Mouse (Mus musculus) embryonic facial prominence, embryonic 14.5 days (tissue): ENCODE data around the gene Rex1bd. TPM values are rescaled to one million over a fixed set of nuclear protein-coding genes. Genes with fewer than 3 reads are reported as not detected.

ENCODE experiments used
- ATAC-seq: fragments of 200-750 bp; cut with Nextera tagmentation; 2 replicates; pipeline ENCODE4 v1.8.0; 2017; ENCODE audit warnings: low read depth, moderate number of reproducible peaks, moderate TSS enrichment
- DNase-seq: peaks from one replicate; pipeline ENCODE4 v3.0.0-alpha.2; 2015; ENCODE audit warnings: low spot score
- H3K27ac ChIP-seq: fragments of 300-500 bp; sonication (generic); replicated peaks from 2 replicates; pipeline ENCODE4 v1.5.1; 2014; ENCODE audit warnings: low read depth, mild to moderate bottlenecking, low read length, moderate library complexity
- H3K27me3 ChIP-seq: fragments of 300-500 bp; sonication (generic); replicated peaks from 2 replicates; pipeline ENCODE4 v1.6.1; 2014; ENCODE audit warnings: low read length; ENCODE audit not compliant: control insufficient read depth, insufficient read depth
- H3K36me3 ChIP-seq: fragments of 300-500 bp; sonication (generic); 2 replicates; pipeline ENCODE4 v1.6.1; 2014; ENCODE audit warnings: low read length, mixed read lengths; ENCODE audit not compliant: control insufficient read depth, insufficient read depth
- H3K4me1 ChIP-seq: fragments of 300-500 bp; sonication (generic); 2 replicates; pipeline ENCODE4 v1.6.1; 2014; ENCODE audit warnings: antibody characterized with exemption, low read length; ENCODE audit not compliant: control insufficient read depth, insufficient read depth
- H3K4me2 ChIP-seq: fragments of 300-500 bp; sonication (generic); 2 replicates; pipeline ENCODE4 v1.6.1; 2014; ENCODE audit warnings: low read depth, mild to moderate bottlenecking, low read length, moderate library complexity, mixed read lengths
- H3K4me3 ChIP-seq: fragments of 300-500 bp; sonication (generic); 2 replicates; pipeline ENCODE4 v1.5.1; 2014; ENCODE audit warnings: low read depth, mild to moderate bottlenecking, low read length
- H3K9ac ChIP-seq: fragments of 300-500 bp; sonication (generic); 2 replicates; pipeline ENCODE4 v1.6.1; 2014; ENCODE audit warnings: low read depth, mild to moderate bottlenecking, low read length, moderate library complexity, mixed read lengths
- H3K9me3 ChIP-seq: fragments of 300-500 bp; sonication (generic); 2 replicates; pipeline ENCODE4 v1.6.1; 2016; ENCODE audit warnings: low read length; ENCODE audit not compliant: control insufficient read depth
- WGBS: fragments of 180-500 bp; shearing (Covaris S2); extraction: QIAGEN DNeasy Blood & Tissue Kit; methylation state at CpG from one replicate; pipeline ENCODE4 v1.1.7; 2014; 5-methylcytosine and 5-hydroxymethylcytosine counted together
- polyA plus RNA-seq: library from polyadenylated mRNA; unstranded; fragments of >200 nt; fragmentation: Nextera tagmentation; extraction: Ambion mirVana; gene quantifications from 2 replicates; pipeline ENCODE4 v1.2.1, GENCODE M21; 2014

Gene Rex1bd
- polyA plus RNA-seq, 1 experiment from 2014 or later, result 148 TPM

GRCm38 (mm10) chr8:70501820-70502529, 4.6 kb downstream of the Rex1bd start:
- H3K27ac ChIP-seq, result no peak overlapping the region
- H3K27me3 ChIP-seq, result peaks cover 37% of the 10 kb centered on the region
- H3K4me3 ChIP-seq, result no peak overlapping the region
- peaks cover 10% of the 10 kb centered on the region for H3K36me3 ChIP-seq
- no peaks in the 10 kb centered on the region for H3K9me3 ChIP-seq
- 0 out of 2 replicates have a peak overlapping the region, but pooled peaks have one; percentile 20 for H3K9ac ChIP-seq
- ATAC-seq (no peak), DNase-seq (peak; percentile 58)
- 26% methylated on average over 12 of the region's 23 CpGs for WGBS
- peak overlapping the region; percentile 8; the same call in 1 of the 2 replicates for H3K4me2 ChIP-seq
- peaks cover 41% of the 10 kb centered on the region for H3K4me1 ChIP-seq

- DNase-seq, result peak; percentile 53
- no peak for ATAC-seq
- Histone ChIP-seq H3K36me3 (peaks cover 10% of the 10 kb centered on the region), H3K4me1 (peaks cover 40% of the 10 kb centered on the region), H3K27ac (no peak overlapping the region), H3K4me2 (peak overlapping the region; percentile 31), H3K9ac (no peak overlapping the region), H3K9me3 (no peaks in the 10 kb centered on the region), H3K4me3 (no peak overlapping the region; the same call in 1 of the 2 replicates), H3K27me3 (peaks cover 41% of the 10 kb centered on the region)
- WGBS, result 15% methylated on average over 35 of the region's 39 CpGs
These were observed 5.9 kb downstream of the Rex1bd start for GRCm38 (mm10) chr8:70500386-70501301.

GRCm38 (mm10) chr8:70495771-70496062, 10.8 kb downstream of the Rex1bd start:
- Histone ChIP-seq H3K27me3 (peaks cover 63% of the 10 kb centered on the region), H3K27ac (no peak overlapping the region), H3K9ac (peak overlapping the region; percentile 71), H3K9me3 (no peaks in the 10 kb centered on the region), H3K36me3 (no peaks in the 10 kb centered on the region), H3K4me2 (peak overlapping the region; percentile 81), H3K4me1 (peaks cover 36% of the 10 kb centered on the region), H3K4me3 (peak overlapping the region; percentile 56)
- DNase-seq, result no peak
- ATAC-seq, result no peak
- WGBS, result 8% methylated on average over 9 of the region's 12 CpGs

- no peak for DNase-seq
- WGBS, result 4% methylated on average over 15 of the region's 21 CpGs
These were observed 11.4 kb downstream of the Rex1bd start for GRCm38 (mm10) chr8:70495001-70495770.

GRCm38 (mm10) chr8:70494416-70494945, 12.1 kb downstream of the Rex1bd start:
- WGBS, result 3% methylated on average over 22 of the region's 28 CpGs
- no peak overlapping the region; the same call in 1 of the 2 replicates for H3K27ac ChIP-seq
- H3K27me3 ChIP-seq, result peaks cover 71% of the 10 kb centered on the region
- no peaks in the 10 kb centered on the region for H3K9me3 ChIP-seq
- H3K4me1 ChIP-seq, result peaks cover 37% of the 10 kb centered on the region
- no peaks in the 10 kb centered on the region for H3K36me3 ChIP-seq
- H3K4me3 ChIP-seq, result peak overlapping the region; percentile 56
- peak overlapping the region; percentile 71 for H3K9ac ChIP-seq
- peak overlapping the region; percentile 81 for H3K4me2 ChIP-seq
- ATAC-seq, result no peak
- no peak for DNase-seq

More at GRCm38 (mm10) chr8:70495001-70495770, 11.4 kb downstream of the Rex1bd start:
- peak; percentile 5; the same call in 1 of the 2 replicates for ATAC-seq
- peaks cover 36% of the 10 kb centered on the region for H3K4me1 ChIP-seq
- H3K36me3 ChIP-seq, result no peaks in the 10 kb centered on the region
- H3K4me2 ChIP-seq, result peak overlapping the region; percentile 81
- H3K4me3 ChIP-seq, result peak overlapping the region; percentile 56
- H3K27ac ChIP-seq, result peak overlapping the region; percentile 49; the same call in 1 of the 2 replicates
- no peaks in the 10 kb centered on the region for H3K9me3 ChIP-seq
- H3K9ac ChIP-seq, result peak overlapping the region; percentile 71
- peaks cover 64% of the 10 kb centered on the region for H3K27me3 ChIP-seq

- ATAC-seq (no peak), DNase-seq (no peak)
- H3K36me3 ChIP-seq, result no peaks in the 10 kb centered on the region
- H3K27ac ChIP-seq, result peak overlapping the region; percentile 77
- peaks cover 41% of the 10 kb centered on the region for H3K4me1 ChIP-seq
- H3K9me3 ChIP-seq, result no peaks in the 10 kb centered on the region
- 0% methylated on average over 27 of the region's 47 CpGs for WGBS
- peak overlapping the region; percentile 81 for H3K4me2 ChIP-seq
- H3K27me3 ChIP-seq, result peaks cover 78% of the 10 kb centered on the region
- peak overlapping the region; percentile 56 for H3K4me3 ChIP-seq
- H3K9ac ChIP-seq, result peak overlapping the region; percentile 71
These were observed 12.7 kb downstream of the Rex1bd start for GRCm38 (mm10) chr8:70493692-70494415.

GRCm38 (mm10) chr8:70492664-70493640, 13.6 kb downstream of the Rex1bd start, which contains the start of gene Crlf1:
Crlf1 (plus strand) TSS chr8:70493158.
- ATAC-seq, result peak; percentile 30
- Histone ChIP-seq H3K27me3 (peaks cover 81% of the 10 kb centered on the region), H3K9me3 (no peaks in the 10 kb centered on the region), H3K36me3 (no peaks in the 10 kb centered on the region), H3K27ac (peak within 1 kb of the TSS; percentile 77), H3K4me2 (peak within 1 kb of the TSS; percentile 81), H3K4me3 (peak within 1 kb of the TSS; percentile 56), H3K4me1 (peaks cover 50% of the 10 kb centered on the region), H3K9ac (peak within 1 kb of the TSS; percentile 71)
- no peak for DNase-seq
- WGBS, result 0% methylated on average over 22 of the region's 93 CpGs
